Mouse (Mus musculus): ENCODE measurements at regions not wholly inside any gene's neighbourhood (a gene's known extent, or its start where the extent isn't known, plus 50 kb on each side); places are given as distances from the start of the nearest gene placed in this dataset.

DNA sequence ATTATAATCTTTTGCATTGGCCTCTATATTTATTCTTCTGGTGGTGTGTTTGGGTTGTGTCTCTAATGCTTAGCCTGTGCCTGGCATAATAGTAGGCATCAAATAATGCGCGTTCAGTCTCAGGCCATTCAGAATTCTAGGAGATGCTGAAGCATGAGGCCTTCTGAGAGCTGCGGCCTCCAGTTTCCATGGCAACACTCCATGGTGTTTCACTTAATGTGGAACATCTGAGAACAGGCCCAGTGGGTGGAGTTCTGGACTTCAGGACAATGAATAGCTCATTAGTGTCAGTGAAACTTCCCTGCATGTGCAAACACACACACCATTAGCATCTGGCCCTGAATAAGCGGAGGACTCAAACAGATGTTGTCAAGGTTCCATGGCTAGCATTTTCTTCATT is 426.5 kb downstream of the Ets1 start:
- TF ChIP-seq POLR2A (IDR thresholded peaks at IDR 0.05; ENCODE audit: low read depth, low read length) (no peak), CTCF (IDR thresholded peaks at IDR 0.05; ENCODE audit: extremely low read depth, insufficient read length, insufficient replicate concordance, low read depth, low read length) (no peak)
